Mouse (Mus musculus) lung, postnatal 0 days (tissue): ENCODE results near the gene Guca2a.

Experiments
- CTCF ChIP-seq: IDR thresholded peaks from 2 replicates; pipeline ENCODE4 v1.5.1; 2016; ENCODE audit warnings: antibody characterized with exemption, mild to moderate bottlenecking
- EP300 ChIP-seq: IDR thresholded peaks from 2 replicates; pipeline ENCODE4 v1.6.1; 2016; ENCODE audit warnings: antibody characterized with exemption, mild to moderate bottlenecking, control low read depth

DNA sequence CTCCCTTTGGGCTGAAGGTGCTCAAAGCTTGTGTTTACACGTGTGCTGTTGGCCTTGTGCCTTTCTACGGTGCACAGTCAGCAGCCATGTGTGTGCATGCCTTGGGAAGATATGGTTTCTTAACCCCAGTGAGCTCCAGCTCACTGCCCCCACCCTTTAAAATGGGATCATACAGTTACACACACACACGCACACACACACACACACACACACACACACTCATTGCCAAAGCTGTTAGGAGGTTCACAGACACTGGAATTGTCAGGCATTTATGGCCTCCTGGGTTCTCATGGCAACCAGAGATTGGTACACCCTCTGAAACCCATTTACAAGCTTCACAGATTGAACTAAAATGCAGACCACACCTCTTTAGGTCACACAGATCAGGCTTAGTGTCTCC lies 3.6 kb upstream of the Guca2a start:
- TF ChIP-seq CTCF, result no peak
- TF ChIP-seq EP300, result no peak
